ENCODE assay signal across 12 mouse cellular contexts in genomic region chr1:187606271-187607040, GRCm38 (mm10). TPM values are rescaled to one million over a fixed set of nuclear protein-coding genes. Genes with fewer than 3 reads are reported as not detected.
DNase-seq lines count a peak whose midpoint lies in the region; ATAC-seq lines count a peak whose summit lies in the region.
"Had no signal": no experiment of that assay in that cellular context is flagged by ENCODE, and none has a peak within 500 bp of the region (broad histone marks: within the 10 kb centered on the region; RNA-seq: fewer than 3 reads in every experiment).

No protein-coding gene starts in this region.

- no peaks in the 10 kb centered on the region for H3K9me3 ChIP-seq in heart, embryonic 15.5 days (replicated peaks)
- no peaks in the 10 kb centered on the region for H3K9me3 ChIP-seq in embryonic facial prominence, embryonic 13.5 days
- H3K9me3 ChIP-seq in hindbrain, embryonic 12.5 days (replicated peaks), result no peaks in the 10 kb centered on the region
- no peaks in the 10 kb centered on the region for H3K9me3 ChIP-seq in midbrain, embryonic 14.5 days (ENCODE audit: control insufficient read depth, low read length)

- no peak overlapping the region for H3K9ac ChIP-seq in heart, embryonic 15.5 days
- H3K9ac ChIP-seq in embryonic facial prominence, embryonic 13.5 days, result no peak overlapping the region
- H3K9ac ChIP-seq in hindbrain, embryonic 12.5 days, result no peak overlapping the region
- no peak overlapping the region for H3K9ac ChIP-seq in midbrain, embryonic 14.5 days (replicated peaks; ENCODE audit: low read length)

- H3K4me3 ChIP-seq in heart, embryonic 15.5 days, result no peak overlapping the region
- H3K4me3 ChIP-seq in embryonic facial prominence, embryonic 13.5 days, result no peak overlapping the region
- H3K4me3 ChIP-seq in hindbrain, embryonic 12.5 days, result no peak overlapping the region; the same call in 1 of the 2 replicates
- H3K4me3 ChIP-seq in midbrain, embryonic 14.5 days (replicated peaks; ENCODE audit: low read depth, low read length), result no peak overlapping the region

- peaks cover 56% of the 10 kb centered on the region for H3K27me3 ChIP-seq in heart, embryonic 15.5 days
- H3K27me3 ChIP-seq in embryonic facial prominence, embryonic 13.5 days, result peaks cover 96% of the 10 kb centered on the region
- H3K27me3 ChIP-seq in hindbrain, embryonic 12.5 days, result peaks cover 77% of the 10 kb centered on the region
- H3K27me3 ChIP-seq in midbrain, embryonic 14.5 days (ENCODE audit: control insufficient read depth, insufficient read depth, low read length), result peaks cover 55% of the 10 kb centered on the region

- peaks cover 47% of the 10 kb centered on the region for H3K4me1 ChIP-seq in heart, embryonic 15.5 days (replicated peaks)
- peaks cover 58% of the 10 kb centered on the region for H3K4me1 ChIP-seq in embryonic facial prominence, embryonic 13.5 days
- peaks cover 52% of the 10 kb centered on the region for H3K4me1 ChIP-seq in hindbrain, embryonic 12.5 days
- peaks cover 39% of the 10 kb centered on the region for H3K4me1 ChIP-seq in midbrain, embryonic 14.5 days (ENCODE audit: control insufficient read depth, insufficient read depth, low read length)

- H3K27ac ChIP-seq in heart, embryonic 15.5 days, result no peak overlapping the region
- H3K27ac ChIP-seq in embryonic facial prominence, embryonic 13.5 days, result no peak overlapping the region
- no peak overlapping the region for H3K27ac ChIP-seq in hindbrain, embryonic 12.5 days
- H3K27ac ChIP-seq in midbrain, embryonic 14.5 days (replicated peaks; ENCODE audit: low read depth, low read length), result no peak overlapping the region

- H3K4me2 ChIP-seq in heart, embryonic 15.5 days, result 0 out of 2 replicates have a peak overlapping the region, but pooled peaks have one; percentile 14
- 0 out of 2 replicates have a peak overlapping the region, but pooled peaks have one; percentile 12 for H3K4me2 ChIP-seq in embryonic facial prominence, embryonic 13.5 days
- peak overlapping the region; percentile 79; the same call in 1 of the 2 replicates for H3K4me2 ChIP-seq in hindbrain, embryonic 12.5 days (replicated peaks)
- H3K4me2 ChIP-seq in midbrain, embryonic 14.5 days (ENCODE audit: low read length), result peak overlapping the region; percentile 28; the same call in 1 of the 2 replicates

- DNase-seq in heart, adult 18-20 months, result no peak
- DNase-seq in midbrain, embryonic 14.5 days, result peak; percentile 41
- no peak for DNase-seq in spleen, adult 18-20 months
- no peak for DNase-seq in ovary, postnatal 36 days (ENCODE audit: low spot score)
- DNase-seq in frontal cortex, postnatal 14 days (ENCODE audit: low spot score in 2 of 2), result no peak
- DNase-seq: adrenal gland, postnatal 14 days; cerebellum, adult 8-10 months had no signal

- WGBS in heart, embryonic 15.5 days, result 25% methylated on average over 23 of the region's 23 CpGs
- WGBS in embryonic facial prominence, embryonic 13.5 days, result 2% methylated on average over 23 of the region's 23 CpGs
- WGBS in hindbrain, embryonic 12.5 days, result 1% methylated on average over 23 of the region's 23 CpGs
- 4% methylated on average over 23 of the region's 23 CpGs for WGBS in midbrain, embryonic 14.5 days

- H3K36me3 ChIP-seq in heart, embryonic 15.5 days, result no peaks in the 10 kb centered on the region
- no peaks in the 10 kb centered on the region for H3K36me3 ChIP-seq in embryonic facial prominence, embryonic 13.5 days
- H3K36me3 ChIP-seq in hindbrain, embryonic 12.5 days, result no peaks in the 10 kb centered on the region
- no peaks in the 10 kb centered on the region for H3K36me3 ChIP-seq in midbrain, embryonic 14.5 days (ENCODE audit: control insufficient read depth, insufficient read depth, low read length)

- ATAC-seq in heart, embryonic 15.5 days (replicated peaks; ENCODE audit: insufficient number of reproducible peaks, insufficient read depth, low FRiP score, low read depth), result no peak
- ATAC-seq in embryonic facial prominence, embryonic 13.5 days (ENCODE audit: insufficient number of reproducible peaks, insufficient read depth, low FRiP score, low TSS enrichment, low read depth), result no peak
- 0 out of 2 replicates have a peak, but pooled peaks have one; percentile 1 for ATAC-seq in hindbrain, embryonic 12.5 days (ENCODE audit: low FRiP score)
- ATAC-seq in midbrain, embryonic 14.5 days (ENCODE audit: low FRiP score, low TSS enrichment), result no peak
- ATAC-seq: CD4-positive, CD25-positive, alpha-beta regulatory T cell, adult 4 months had no signal

RNA-seq across cellular contexts. Expression of gene Esrrg, which starts 2.1 kb away (rescaled TPM):
- polyA plus RNA-seq in heart, embryonic 15.5 days (2015; fragmentation: Nextera tagmentation; extraction: Ambion mirVana), result 20.0 and 23.2 TPM in 2 replicates
- total RNA-seq in heart, adult 18-20 months (2021), result 10 to 100 TPM; 45.3 to 57.9 TPM
- 1.00 and 2.0 TPM in 2 replicates for polyA plus RNA-seq in embryonic facial prominence, embryonic 13.5 days (2015; fragmentation: Nextera tagmentation; extraction: Ambion mirVana)
- 17.4 and 19.3 TPM in 2 replicates for polyA plus RNA-seq in hindbrain, embryonic 12.5 days (2016; fragmentation: Nextera tagmentation; extraction: Ambion mirVana)
- 32.8 and 34.5 TPM in 2 replicates for polyA plus RNA-seq in midbrain, embryonic 14.5 days (2014; fragmentation: Nextera tagmentation; extraction: Ambion mirVana)
- total RNA-seq: neutrophil, adult 5-6 weeks had no signal
- polyA plus RNA-seq: CD4-positive, CD25-positive, alpha-beta regulatory T cell, adult 4 months had no signal

Comparison
In these comparisons a context has a peak if more than half of its experiments do, and no peak if none do; other contexts are left out.
1. H3K4me2 ChIP-seq: peak in every context shown above with its lines; median percentile 79 in hindbrain, embryonic 12.5 days; 28 in midbrain, embryonic 14.5 days; 14 in heart, embryonic 15.5 days; 12 in embryonic facial prominence, embryonic 13.5 days.